Mouse (Mus musculus): ENCODE measurements around the gene Rnps1. TPM values are rescaled to one million over a fixed set of nuclear protein-coding genes. Genes with fewer than 3 reads are reported as not detected.
A peak's percentile ranks its signal among the peaks of the same experiment; 100 is the strongest.
"Not testable (repeated sequence)": the region's sequence is repeated elsewhere in the genome, so short reads cannot be mapped to it uniquely, and the experiment has no call there.

Rnps1 gene
- polyA plus RNA-seq, 1 experiment from 2014 or later: 322 TPM

GRCm38 (mm10) chr17:24407116-24407803 is 7.1 kb upstream of the Rnps1 start:
- Histone ChIP-seq H3K36me3 (peaks cover 57% of the 10 kb centered on the region), H3K27me3 (no peaks in the 10 kb centered on the region), H3K27ac (no peak overlapping the region), H3K9ac (no peak overlapping the region), H3K4me2 (replicated peaks) (no peak overlapping the region), H3K9me3 (no peaks in the 10 kb centered on the region), H3K4me3 (no peak overlapping the region), H3K4me1 (no peaks in the 10 kb centered on the region)
- no peak for ATAC-seq (ENCODE audit: low FRiP score, low read depth)
- 84% methylated on average over 12 of the region's 12 CpGs for WGBS

- peak overlapping the region; percentile 78 for H3K4me2 ChIP-seq (replicated peaks)
- H3K9ac ChIP-seq: peak overlapping the region; percentile 73
- peaks cover 37% of the 10 kb centered on the region for H3K4me1 ChIP-seq
- 33% methylated on average over 22 of the region's 22 CpGs for WGBS
- no peaks in the 10 kb centered on the region for H3K27me3 ChIP-seq
- ATAC-seq (ENCODE audit: low FRiP score, low read depth): peak; percentile 48; the same call in 1 of the 2 replicates
- H3K27ac ChIP-seq: peak overlapping the region; percentile 80
- peak overlapping the region; percentile 84 for H3K4me3 ChIP-seq
- H3K9me3 ChIP-seq: no peaks in the 10 kb centered on the region
- peaks cover 60% of the 10 kb centered on the region for H3K36me3 ChIP-seq
These were observed 681 bp upstream of the Rnps1 start for GRCm38 (mm10) chr17:24413557-24414211.

GRCm38 (mm10) chr17:24415011-24415410 is 646 bp downstream of the Rnps1 start:
- Histone ChIP-seq H3K4me2 (replicated peaks) (peak overlapping the region; percentile 99), H3K36me3 (peaks cover 60% of the 10 kb centered on the region), H3K9me3 (no peaks in the 10 kb centered on the region), H3K4me3 (peak overlapping the region; percentile 84), H3K27ac (peak overlapping the region; percentile 94; the same call in 1 of the 2 replicates), H3K9ac (peak overlapping the region; percentile 98), H3K27me3 (no peaks in the 10 kb centered on the region), H3K4me1 (peaks cover 37% of the 10 kb centered on the region)
- WGBS: under 1% methylated on average over 21 of the region's 21 CpGs
- ATAC-seq (ENCODE audit: low FRiP score, low read depth): no peak

- peak overlapping the region; percentile 99 for H3K4me2 ChIP-seq (replicated peaks)
- no peaks in the 10 kb centered on the region for H3K27me3 ChIP-seq
- H3K9me3 ChIP-seq: no peaks in the 10 kb centered on the region
- H3K36me3 ChIP-seq: peaks cover 60% of the 10 kb centered on the region
- peak overlapping the region; percentile 84 for H3K4me3 ChIP-seq
- ATAC-seq (ENCODE audit: low FRiP score, low read depth): no peak
- H3K4me1 ChIP-seq: peaks cover 37% of the 10 kb centered on the region
- H3K27ac ChIP-seq: no peak overlapping the region
- H3K9ac ChIP-seq: peak overlapping the region; percentile 98
- WGBS: 90% methylated on average over 3 of the region's 3 CpGs
These were observed 1.8 kb downstream of the Rnps1 start for GRCm38 (mm10) chr17:24416051-24416652.

GRCm38 (mm10) chr17:24423114-24423513 is 8.7 kb downstream of the Rnps1 start:
- no peak overlapping the region for H3K4me2 ChIP-seq (replicated peaks)
- H3K4me1 ChIP-seq: peaks cover 8% of the 10 kb centered on the region
- H3K9ac ChIP-seq: peak overlapping the region; percentile 19; the same call in 1 of the 2 replicates
- H3K36me3 ChIP-seq: peaks cover 71% of the 10 kb centered on the region
- H3K4me3 ChIP-seq: no peak overlapping the region
- WGBS: 89% methylated on average over 4 of the region's 4 CpGs
- H3K27ac ChIP-seq: no peak overlapping the region
- no peak for ATAC-seq (ENCODE audit: low FRiP score, low read depth)
- H3K27me3 ChIP-seq: no peaks in the 10 kb centered on the region
- no peaks in the 10 kb centered on the region for H3K9me3 ChIP-seq

GRCm38 (mm10) chr17:24424489-24424888 is 10.1 kb downstream of the Rnps1 start:
- Histone ChIP-seq H3K27me3 (no peaks in the 10 kb centered on the region), H3K4me1 (peaks cover 16% of the 10 kb centered on the region)
- 95% methylated on average over 5 of the region's 5 CpGs for WGBS

GRCm38 (mm10) chr17:24425326-24425725 is 11.0 kb downstream of the Rnps1 start:
- not testable (repeated sequence) for H3K27me3 ChIP-seq; H3K9me3 ChIP-seq; H3K4me3 ChIP-seq; H3K4me2 ChIP-seq (replicated peaks); ATAC-seq (ENCODE audit: low FRiP score, low read depth); H3K9ac ChIP-seq; H3K27ac ChIP-seq
- H3K36me3 ChIP-seq: peaks cover 49% of the 10 kb centered on the region
- 93% methylated on average over 6 of the region's 8 CpGs for WGBS
- peaks cover 24% of the 10 kb centered on the region for H3K4me1 ChIP-seq

More at GRCm38 (mm10) chr17:24424489-24424888, 10.1 kb downstream of the Rnps1 start:
- H3K4me2 ChIP-seq (replicated peaks): no peak overlapping the region
- peaks cover 58% of the 10 kb centered on the region for H3K36me3 ChIP-seq
- H3K9me3 ChIP-seq: no peaks in the 10 kb centered on the region
- H3K9ac ChIP-seq: no peak overlapping the region
- no peak overlapping the region for H3K27ac ChIP-seq
- no peak overlapping the region for H3K4me3 ChIP-seq
- ATAC-seq (ENCODE audit: low FRiP score, low read depth): no peak

GRCm38 (mm10) chr17:24425905-24426304 is 11.5 kb downstream of the Rnps1 start:
- Histone ChIP-seq H3K4me2 (replicated peaks) (peak overlapping the region; percentile 64), H3K4me1 (peaks cover 30% of the 10 kb centered on the region), H3K27me3 (no peaks in the 10 kb centered on the region), H3K27ac (peak overlapping the region; percentile 97; the same call in 1 of the 2 replicates), H3K4me3 (peak overlapping the region; percentile 78), H3K36me3 (peaks cover 43% of the 10 kb centered on the region), H3K9ac (no peak overlapping the region), H3K9me3 (no peaks in the 10 kb centered on the region)
- WGBS: 87% methylated on average over 7 of the region's 7 CpGs
- no peak for ATAC-seq (ENCODE audit: low FRiP score, low read depth)

- H3K4me3 ChIP-seq: peak within 1 kb of the TSS; percentile 78
- peaks cover 31% of the 10 kb centered on the region for H3K4me1 ChIP-seq
- no peaks in the 10 kb centered on the region for H3K9me3 ChIP-seq
- no peaks in the 10 kb centered on the region for H3K27me3 ChIP-seq
- H3K9ac ChIP-seq: peak within 1 kb of the TSS; percentile 89
- WGBS: under 1% methylated on average over 48 of the region's 48 CpGs
- peak within 1 kb of the TSS; percentile 64 for H3K4me2 ChIP-seq (replicated peaks)
- peak within 1 kb of the TSS; percentile 97 for H3K27ac ChIP-seq
- ATAC-seq (ENCODE audit: low FRiP score, low read depth): peak; percentile 96
- peaks cover 36% of the 10 kb centered on the region for H3K36me3 ChIP-seq
These were observed 12.3 kb downstream of the Rnps1 start, which contains the start of gene Eci1 for GRCm38 (mm10) chr17:24426471-24427169. Gene Eci1, plus strand, starts transcription at chr17:24426641.

GRCm38 (mm10) chr17:24427170-24427557 is 12.8 kb downstream of the Rnps1 start:
- WGBS: 4% methylated on average over 8 of the region's 8 CpGs
- H3K27ac ChIP-seq: peak overlapping the region; percentile 97

GRCm38 (mm10) chr17:24429201-24429983 is 15.0 kb downstream of the Rnps1 start:
- WGBS: 79% methylated on average over 14 of the region's 14 CpGs
- H3K4me3 ChIP-seq: no peak overlapping the region
- H3K4me2 ChIP-seq (replicated peaks): no peak overlapping the region
- no peaks in the 10 kb centered on the region for H3K9me3 ChIP-seq
- H3K4me1 ChIP-seq: peaks cover 31% of the 10 kb centered on the region
- no peak for ATAC-seq (ENCODE audit: low FRiP score, low read depth)
- H3K27ac ChIP-seq: no peak overlapping the region
- H3K36me3 ChIP-seq: peaks cover 27% of the 10 kb centered on the region
- H3K27me3 ChIP-seq: no peaks in the 10 kb centered on the region
- no peak overlapping the region for H3K9ac ChIP-seq

More at GRCm38 (mm10) chr17:24427170-24427557, 12.8 kb downstream of the Rnps1 start:
- H3K36me3 ChIP-seq: peaks cover 31% of the 10 kb centered on the region
- peak overlapping the region; percentile 64 for H3K4me2 ChIP-seq (replicated peaks)
- H3K27me3 ChIP-seq: no peaks in the 10 kb centered on the region
- peak overlapping the region; percentile 78 for H3K4me3 ChIP-seq
- no peaks in the 10 kb centered on the region for H3K9me3 ChIP-seq
- H3K9ac ChIP-seq: peak overlapping the region; percentile 89
- no peak for ATAC-seq (ENCODE audit: low FRiP score, low read depth)
- H3K4me1 ChIP-seq: peaks cover 31% of the 10 kb centered on the region
